Mouse (Mus musculus) bone marrow, adult 2 months (tissue): Measurements from ENCODE around the gene Hook1. TPM values are rescaled to one million over a fixed set of nuclear protein-coding genes. Genes with fewer than 3 reads are reported as not detected.

Experiments used
- H3K27ac ChIP-seq: fragments of 200-500 bp; 2 replicates; pipeline ENCODE4 v1.5.1; 2012; ENCODE audit warnings: low read depth, mild to moderate bottlenecking, control low read depth, inconsistent platforms, low read length; ENCODE audit not compliant: control insufficient read depth, poor library complexity, insufficient read depth
- H3K4me1 ChIP-seq: fragments of 200-500 bp; 2 replicates; pipeline ENCODE4 v1.6.1; 2011; ENCODE audit warnings: low read length; ENCODE audit not compliant: control insufficient read depth, insufficient read depth
- H3K4me3 ChIP-seq: fragments of 200-500 bp; replicated peaks from 2 replicates; pipeline ENCODE3; 2011; ENCODE audit warnings: mild to moderate bottlenecking, low read depth, low read length, control low read depth; ENCODE audit not compliant: control insufficient read depth
- CTCF ChIP-seq: fragments of 200-500 bp; IDR thresholded peaks from 2 replicates; pipeline ENCODE4 v1.5.1; 2011; ENCODE audit warnings: low read length, control low read depth; ENCODE audit not compliant: control insufficient read depth, insufficient read depth
- POLR2A ChIP-seq: fragments of 200-500 bp; IDR thresholded peaks from 2 replicates; pipeline ENCODE4 v1.6.1; 2011; ENCODE audit warnings: low read depth, mild to moderate bottlenecking, control low read depth, low read length, borderline replicate concordance; ENCODE audit not compliant: control insufficient read depth
- WGBS: fragments of 180-500 bp; shearing (Covaris S2); methylation state at CpG from one replicate; pipeline ENCODE4 v1.1.7; 2018; 5-methylcytosine and 5-hydroxymethylcytosine counted together
- polyA plus RNA-seq: library from polyadenylated mRNA; stranded (reverse); fragments of >200 nt; gene quantifications from 2 replicates; pipeline ENCODE4 v1.2.4, GENCODE M21; 2011; ENCODE audit warnings: low replicate concordance; ENCODE audit not compliant: missing spikeins, insufficient read depth, insufficient read length

The Hook1 gene
- 2.0 and 17.6 TPM in 2 replicates for polyA plus RNA-seq

- H3K4me1 ChIP-seq, result no peaks in the 10 kb centered on the region
- H3K27ac ChIP-seq, result no peak within 1 kb of the TSS
- peak within 1 kb of the TSS; percentile 61 for H3K4me3 ChIP-seq
- TF ChIP-seq CTCF (no peak), POLR2A (0 out of 2 replicates have a peak, but pooled peaks have one; percentile 40)
- under 1% methylated on average over 82 of the region's 82 CpGs for WGBS
Observed at GRCm38 (mm10) chr4:95966928-95967724, at the start of gene Hook1. Hook1 (plus strand) TSS chr4:95967240.

- no peak overlapping the region for H3K4me3 ChIP-seq
- WGBS, result 83% methylated on average over 6 of the region's 6 CpGs
- H3K27ac ChIP-seq, result no peak overlapping the region
- no peaks in the 10 kb centered on the region for H3K4me1 ChIP-seq
- TF ChIP-seq CTCF (no peak), POLR2A (no peak)
Observed at GRCm38 (mm10) chr4:95917703-95918102, 49.3 kb upstream of the Hook1 start.

- H3K4me3 ChIP-seq, result no peak overlapping the region
- H3K27ac ChIP-seq, result no peak overlapping the region
- TF ChIP-seq CTCF (no peak), POLR2A (no peak)
- 83% methylated on average over 4 of the region's 4 CpGs for WGBS
- H3K4me1 ChIP-seq, result no peaks in the 10 kb centered on the region
Observed at GRCm38 (mm10) chr4:95920448-95920847, 46.6 kb upstream of the Hook1 start.

- TF ChIP-seq POLR2A (no peak), CTCF (peak; percentile 79)
- 15% methylated on average over 7 of the region's 7 CpGs for WGBS
Observed at GRCm38 (mm10) chr4:95924210-95925184, 42.5 kb upstream of the Hook1 start.

GRCm38 (mm10) chr4:95928846-95929245, 38.2 kb upstream of the Hook1 start:
- TF ChIP-seq CTCF (no peak), POLR2A (no peak)
- Histone ChIP-seq H3K4me3 (no peak overlapping the region), H3K27ac (no peak overlapping the region), H3K4me1 (no peaks in the 10 kb centered on the region)
- 76% methylated on average over 1 of the region's 1 CpGs for WGBS

More at GRCm38 (mm10) chr4:95924210-95925184, 42.5 kb upstream of the Hook1 start:
- no peak overlapping the region for H3K4me3 ChIP-seq
- H3K4me1 ChIP-seq, result no peaks in the 10 kb centered on the region
- no peak overlapping the region for H3K27ac ChIP-seq

- 89% methylated on average over 1 of the region's 1 CpGs for WGBS
- TF ChIP-seq CTCF (no peak), POLR2A (no peak)
- no peak overlapping the region for H3K4me3 ChIP-seq
- H3K27ac ChIP-seq, result no peak overlapping the region
- H3K4me1 ChIP-seq, result no peaks in the 10 kb centered on the region
Observed at GRCm38 (mm10) chr4:95929936-95930335, 37.1 kb upstream of the Hook1 start.

GRCm38 (mm10) chr4:95931331-95931730, 35.7 kb upstream of the Hook1 start:
- WGBS, result 45% methylated on average over 2 of the region's 2 CpGs
- no peak overlapping the region for H3K4me3 ChIP-seq
- no peaks in the 10 kb centered on the region for H3K4me1 ChIP-seq
- TF ChIP-seq CTCF (no peak), POLR2A (no peak)
- H3K27ac ChIP-seq, result no peak overlapping the region

GRCm38 (mm10) chr4:95933801-95934356, 33.2 kb upstream of the Hook1 start:
- Histone ChIP-seq H3K27ac (no peak overlapping the region), H3K4me3 (no peak overlapping the region), H3K4me1 (no peaks in the 10 kb centered on the region)
- WGBS, result 77% methylated on average over 9 of the region's 9 CpGs
- TF ChIP-seq CTCF, result no peak
- TF ChIP-seq POLR2A, result no peak
